Mouse (Mus musculus): Measurements from ENCODE around the gene Lama1.

GRCm38 (mm10) chr17:67791091-67791490 lies 94.0 kb downstream of the Lama1 start:
- TF ChIP-seq GATA1 (IDR thresholded peaks at IDR 0.05; ENCODE audit: low read length) (no peak), TAL1 (IDR thresholded peaks at IDR 0.05; ENCODE audit: low read length) (no peak)

Data from erythroblast, embryonic 14.5 days (primary cell).